Mouse (Mus musculus) heart, embryonic 11.5 days (tissue): ENCODE measurements around the gene Cst12. TPM values are rescaled to one million over a fixed set of nuclear protein-coding genes. Genes with fewer than 3 reads are reported as not detected.
"Not testable (repeated sequence)": the region's sequence is repeated elsewhere in the genome, so short reads cannot be mapped to it uniquely, and the experiment has no call there.

Experiments
- ATAC-seq: fragments of 200-750 bp; cut with Nextera tagmentation; replicated peaks from 2 replicates; pipeline ENCODE4 v1.8.0; 2017; ENCODE audit warnings: moderate library complexity; ENCODE audit not compliant: insufficient number of reproducible peaks, low FRiP score, low TSS enrichment
- H3K27ac ChIP-seq: fragments of 300-500 bp; sonication (generic); 2 replicates; pipeline ENCODE4 v1.5.1; 2014; ENCODE audit warnings: mild to moderate bottlenecking, low read depth, low read length
- H3K27me3 ChIP-seq: fragments of 300-500 bp; sonication (generic); 2 replicates; pipeline ENCODE4 v1.6.1; 2014; ENCODE audit warnings: mild to moderate bottlenecking, low read length, mixed read lengths; ENCODE audit not compliant: control insufficient read depth, insufficient read depth
- H3K36me3 ChIP-seq: fragments of 300-500 bp; sonication (generic); 2 replicates; pipeline ENCODE4 v1.6.1; 2014; ENCODE audit warnings: mild to moderate bottlenecking, low read length, moderate library complexity, mixed read lengths; ENCODE audit not compliant: control insufficient read depth, insufficient read depth
- H3K4me1 ChIP-seq: fragments of 300-500 bp; sonication (generic); 2 replicates; pipeline ENCODE4 v1.6.1; 2014; ENCODE audit warnings: low read length; ENCODE audit not compliant: control insufficient read depth, insufficient read depth
- H3K4me2 ChIP-seq: fragments of 300-500 bp; sonication (generic); 2 replicates; pipeline ENCODE4 v1.6.1; 2014; ENCODE audit warnings: mild to moderate bottlenecking, moderate library complexity
- H3K4me3 ChIP-seq: fragments of 300-500 bp; sonication (generic); 2 replicates; pipeline ENCODE4 v1.5.1; 2014; ENCODE audit warnings: low read depth, low read length
- H3K9ac ChIP-seq: fragments of 300-500 bp; sonication (generic); 2 replicates; pipeline ENCODE4 v1.6.1; 2014; ENCODE audit warnings: mild to moderate bottlenecking, low read depth, low read length, moderate library complexity
- H3K9me3 ChIP-seq: fragments of 300-500 bp; sonication (generic); replicated peaks from 2 replicates; pipeline ENCODE4 v1.6.1; 2016; ENCODE audit warnings: low read length; ENCODE audit not compliant: control insufficient read depth
- WGBS: fragments of 180-500 bp; shearing (Covaris S2); extraction: QIAGEN DNeasy Blood & Tissue Kit; methylation state at CpG from one replicate; pipeline ENCODE4 v1.1.7; 2014; ENCODE audit not compliant: insufficient replicate concordance; 5-methylcytosine and 5-hydroxymethylcytosine counted together
- polyA plus RNA-seq: library from polyadenylated mRNA; unstranded; fragments of >200 nt; fragmentation: Nextera tagmentation; extraction: Ambion mirVana; gene quantifications from 2 replicates; pipeline ENCODE4 v1.2.1, GENCODE M21; 2014

The Cst12 gene
- polyA plus RNA-seq, result not detected in 2 replicates

DNA sequence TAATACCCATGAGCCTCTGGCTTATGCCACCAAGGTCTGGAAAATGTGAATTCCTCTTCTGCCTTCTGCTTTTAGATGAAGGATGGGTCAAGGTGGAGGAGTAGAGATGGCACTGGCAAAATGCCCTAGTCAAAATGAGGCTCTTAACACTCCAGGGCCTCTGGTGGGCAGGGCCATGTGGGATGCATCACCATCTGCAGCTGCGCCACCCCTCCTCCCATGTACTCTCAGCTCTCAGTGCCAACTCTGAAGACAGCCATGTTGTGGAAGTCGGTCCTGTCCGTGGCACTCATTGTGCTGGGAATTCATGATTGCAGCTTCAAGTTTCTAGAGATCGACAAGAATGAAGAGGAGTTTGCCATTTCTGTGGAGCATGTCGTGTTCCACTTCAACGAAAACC lies at the start of gene Cst12:
TSS of gene Cst12 (plus strand) at position 220 of the 400 bp plus-strand sequence.
- Histone ChIP-seq H3K9me3 (no peaks in the 10 kb centered on the region), H3K4me2 (no peak within 1 kb of the TSS), H3K4me3 (no peak within 1 kb of the TSS), H3K4me1 (no peaks in the 10 kb centered on the region), H3K27me3 (no peaks in the 10 kb centered on the region), H3K36me3 (no peaks in the 10 kb centered on the region), H3K27ac (no peak within 1 kb of the TSS), H3K9ac (no peak within 1 kb of the TSS)
- ATAC-seq, result no peak
- 88% methylated on average over 6 of the region's 6 CpGs for WGBS

DNA sequence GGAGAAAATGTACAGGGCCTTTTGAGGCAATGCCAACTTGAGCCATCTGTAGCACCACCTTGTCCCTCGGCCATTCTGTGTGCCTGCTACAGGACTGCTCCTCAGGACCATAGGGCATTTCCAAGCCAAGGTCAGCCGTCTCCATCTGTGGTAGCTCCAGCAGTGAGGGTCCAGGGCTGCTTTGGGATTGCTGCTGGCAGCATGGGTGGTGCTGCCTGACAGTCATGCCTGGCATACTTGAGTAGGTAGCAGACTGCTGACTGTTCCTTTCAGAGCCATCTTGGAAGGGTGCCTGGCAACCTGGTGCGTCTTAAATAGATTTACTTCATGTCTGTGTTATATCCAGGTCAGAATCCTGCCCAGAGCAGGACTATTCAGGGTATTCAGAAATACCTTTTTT lies 46.2 kb upstream of the Cst12 start:
- ATAC-seq, result no peak
- 77% methylated on average over 3 of the region's 3 CpGs for WGBS

DNA sequence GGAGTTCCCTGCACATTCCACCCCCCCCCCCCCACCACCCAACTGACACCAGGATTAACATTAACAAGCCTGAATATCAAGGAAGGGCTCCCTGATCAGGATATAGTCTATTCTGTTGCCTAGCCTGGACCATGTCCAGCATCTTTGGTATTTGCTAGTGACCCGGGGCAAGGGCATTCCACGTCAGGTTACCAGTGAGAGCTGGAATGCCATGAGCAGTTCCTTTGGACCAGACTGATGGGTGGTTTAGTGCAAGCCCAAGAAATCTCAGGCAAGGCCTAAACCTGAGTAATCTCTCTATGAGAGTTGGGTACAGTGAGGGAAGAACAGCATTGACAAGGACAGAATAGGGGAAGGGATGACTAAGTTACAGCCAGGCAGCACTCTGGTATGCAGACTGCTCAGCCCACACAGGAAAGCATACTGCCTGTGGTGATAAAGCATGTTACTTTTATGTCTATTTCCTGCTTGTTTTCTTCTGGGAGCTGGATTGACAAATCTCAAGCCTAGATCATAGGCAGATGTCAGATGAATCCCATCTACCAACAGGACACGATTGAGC lies 45.2 kb upstream of the Cst12 start:
- Histone ChIP-seq H3K4me3 (no peak overlapping the region), H3K27ac (no peak overlapping the region), H3K9me3 (no peaks in the 10 kb centered on the region), H3K4me2 (no peak overlapping the region), H3K9ac (no peak overlapping the region), H3K27me3 (no peaks in the 10 kb centered on the region), H3K36me3 (no peaks in the 10 kb centered on the region), H3K4me1 (no peaks in the 10 kb centered on the region)
- ATAC-seq, result no peak
- 73% methylated on average over 3 of the region's 3 CpGs for WGBS

More for the DNA sequence above, 46.2 kb upstream of the Cst12 start:
- no peaks in the 10 kb centered on the region for H3K4me1 ChIP-seq
- H3K27ac ChIP-seq, result no peak overlapping the region
- H3K36me3 ChIP-seq, result no peaks in the 10 kb centered on the region
- no peaks in the 10 kb centered on the region for H3K27me3 ChIP-seq
- H3K4me2 ChIP-seq, result no peak overlapping the region
- no peak overlapping the region for H3K4me3 ChIP-seq
- no peak overlapping the region for H3K9ac ChIP-seq
- no peaks in the 10 kb centered on the region for H3K9me3 ChIP-seq

DNA sequence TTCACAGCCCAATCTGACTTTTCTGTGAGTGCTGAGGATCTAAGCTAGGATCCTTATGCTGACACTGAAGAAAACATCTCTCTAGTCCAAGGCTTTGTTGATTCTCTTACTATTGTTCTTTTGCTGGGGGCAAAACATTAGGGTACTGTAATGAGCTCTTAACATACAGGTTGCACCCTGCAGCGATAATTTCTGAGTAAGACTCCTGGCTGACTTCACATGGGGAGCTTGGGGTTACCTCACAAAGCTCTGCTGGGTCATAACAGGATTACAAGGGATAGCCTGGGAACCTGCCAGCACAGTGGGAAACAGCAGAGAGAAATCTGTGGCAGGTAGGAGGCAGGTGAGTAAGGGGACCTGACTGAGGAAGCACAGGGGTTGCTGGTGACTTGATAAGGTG lies 39.1 kb upstream of the Cst12 start, which contains the start of gene Cstl1:
TSS of gene Cstl1 (plus strand) at position 301 of the 400 bp plus-strand sequence.
- 68% methylated on average over 1 of the region's 1 CpGs for WGBS
- Histone ChIP-seq H3K27me3 (no peaks in the 10 kb centered on the region), H3K4me2 (no peak within 1 kb of the TSS), H3K9me3 (no peaks in the 10 kb centered on the region), H3K4me3 (no peak within 1 kb of the TSS), H3K4me1 (no peaks in the 10 kb centered on the region), H3K9ac (no peak within 1 kb of the TSS), H3K36me3 (no peaks in the 10 kb centered on the region), H3K27ac (no peak within 1 kb of the TSS)
- no peak for ATAC-seq

DNA sequence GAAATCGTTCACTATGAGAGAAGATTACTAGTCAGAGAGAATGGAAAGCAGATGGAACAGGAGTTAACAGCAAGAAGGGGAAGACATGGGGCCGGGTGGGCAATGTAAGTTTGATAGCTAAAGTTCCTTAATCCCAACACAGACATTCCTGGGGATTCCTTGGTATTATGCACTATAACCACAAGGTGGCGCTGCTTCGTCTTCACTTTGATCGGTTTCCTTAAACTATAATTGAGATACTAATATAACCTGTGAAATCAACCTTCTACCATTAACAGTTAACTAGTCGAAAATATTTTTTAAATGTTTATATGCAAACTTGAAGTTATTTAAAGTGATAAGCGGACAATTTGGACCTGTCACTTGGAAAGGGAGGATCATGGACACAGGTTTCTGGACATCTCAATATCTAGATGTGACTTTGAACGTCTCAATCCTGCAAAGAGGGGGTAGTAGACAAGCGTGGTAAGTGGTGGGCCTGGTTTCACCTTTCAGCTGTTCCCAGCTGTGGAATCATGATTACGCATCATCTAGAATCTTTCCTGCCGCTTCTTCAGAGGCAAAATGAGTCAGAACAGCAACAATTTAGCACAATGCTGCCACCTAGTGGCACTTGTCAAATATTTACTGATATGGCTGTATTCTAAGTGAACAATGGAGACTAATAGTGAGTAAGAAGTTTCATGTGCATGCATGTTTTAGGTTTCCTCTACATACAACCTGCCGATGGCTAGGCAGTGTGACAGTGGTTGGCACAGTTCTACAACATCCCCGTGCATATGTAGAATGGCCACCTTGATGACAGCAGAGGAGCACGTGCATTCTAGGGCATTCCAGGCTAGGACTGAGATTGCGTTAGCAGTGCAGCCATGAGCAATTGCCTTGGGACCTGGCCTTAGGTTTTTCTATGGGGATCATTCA lies 37.0 kb upstream of the Cst12 start:
- Histone ChIP-seq H3K4me3 (peak overlapping the region; percentile 28; the same call in 1 of the 2 replicates), H3K9me3 (no peaks in the 10 kb centered on the region), H3K4me1 (no peaks in the 10 kb centered on the region), H3K27ac (no peak overlapping the region), H3K9ac (no peak overlapping the region), H3K27me3 (no peaks in the 10 kb centered on the region), H3K4me2 (peak overlapping the region; percentile 73), H3K36me3 (no peaks in the 10 kb centered on the region)
- WGBS, result 18% methylated on average over 15 of the region's 15 CpGs
- no peak for ATAC-seq

DNA sequence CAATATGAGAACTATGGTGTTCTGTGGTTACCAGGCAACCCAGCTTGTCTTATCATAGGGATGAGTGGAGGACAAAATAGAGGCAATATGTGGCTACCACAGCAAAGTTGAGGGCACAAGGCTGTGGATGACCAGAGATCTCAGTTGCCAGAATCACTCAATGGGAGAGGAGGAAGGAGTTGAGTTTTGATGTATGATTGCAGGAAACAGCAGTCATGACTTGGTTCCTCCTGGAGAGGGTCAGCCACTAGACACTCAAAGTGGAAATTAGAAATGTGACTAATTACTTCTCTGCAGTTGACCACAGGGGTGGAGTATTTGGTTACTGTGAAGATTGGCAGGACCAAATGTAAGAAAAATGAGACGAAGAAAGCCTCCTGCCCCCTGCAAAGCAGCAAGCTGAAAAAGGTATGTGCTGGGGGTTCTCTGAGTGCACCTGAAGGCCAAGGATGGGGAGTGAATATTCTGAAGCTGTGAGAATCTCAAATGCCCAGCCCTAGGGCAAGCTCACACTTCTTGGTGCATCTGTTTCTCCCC lies 34.8 kb upstream of the Cst12 start:
- H3K9ac ChIP-seq, result no peak overlapping the region
- no peak overlapping the region for H3K4me3 ChIP-seq
- 68% methylated on average over 1 of the region's 1 CpGs for WGBS
- no peak for ATAC-seq
- no peaks in the 10 kb centered on the region for H3K4me1 ChIP-seq
- H3K27me3 ChIP-seq, result no peaks in the 10 kb centered on the region
- H3K4me2 ChIP-seq, result no peak overlapping the region
- no peak overlapping the region for H3K27ac ChIP-seq
- no peaks in the 10 kb centered on the region for H3K9me3 ChIP-seq
- H3K36me3 ChIP-seq, result no peaks in the 10 kb centered on the region

DNA sequence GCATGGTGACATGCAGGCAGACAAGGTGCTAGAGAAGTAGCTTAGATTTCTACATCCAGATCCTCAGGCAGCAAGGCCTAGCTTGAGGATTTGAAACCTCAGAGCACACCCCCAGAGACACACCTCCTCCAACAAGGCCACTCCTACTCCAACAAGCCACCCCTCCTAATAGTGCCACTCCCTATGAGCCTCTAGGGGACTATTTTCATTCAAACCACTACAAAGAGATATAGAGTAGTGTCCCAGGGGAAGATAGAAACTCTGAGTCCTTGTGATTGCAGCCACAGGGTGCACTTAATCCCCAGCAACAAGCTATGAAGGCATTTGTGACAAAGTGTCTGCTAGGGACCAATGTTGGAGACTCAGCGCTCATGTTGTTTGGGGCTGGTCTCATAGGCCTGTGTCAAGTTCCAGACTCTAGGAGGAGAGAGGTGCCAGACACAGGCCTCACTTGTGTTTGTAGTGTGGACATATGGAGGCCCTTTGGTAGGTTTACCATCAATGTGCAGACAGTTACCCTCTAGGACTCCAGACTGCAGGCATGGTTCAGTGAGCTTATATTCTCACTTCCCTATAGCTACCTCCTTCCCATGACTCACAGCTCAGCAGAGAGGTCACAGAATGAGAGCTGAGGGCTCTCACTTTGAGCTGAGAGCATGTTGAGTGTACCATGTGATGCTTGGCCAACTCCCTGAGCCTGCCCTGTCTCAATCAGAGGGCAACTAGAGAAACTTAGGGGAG lies 25.3 kb upstream of the Cst12 start:
- Histone ChIP-seq H3K9ac (no peak overlapping the region), H3K36me3 (no peaks in the 10 kb centered on the region), H3K9me3 (no peaks in the 10 kb centered on the region), H3K4me3 (no peak overlapping the region), H3K27ac (no peak overlapping the region), H3K4me1 (no peaks in the 10 kb centered on the region), H3K27me3 (no peaks in the 10 kb centered on the region), H3K4me2 (no peak overlapping the region)
- 87% methylated on average over 1 of the region's 1 CpGs for WGBS
- no peak for ATAC-seq

DNA sequence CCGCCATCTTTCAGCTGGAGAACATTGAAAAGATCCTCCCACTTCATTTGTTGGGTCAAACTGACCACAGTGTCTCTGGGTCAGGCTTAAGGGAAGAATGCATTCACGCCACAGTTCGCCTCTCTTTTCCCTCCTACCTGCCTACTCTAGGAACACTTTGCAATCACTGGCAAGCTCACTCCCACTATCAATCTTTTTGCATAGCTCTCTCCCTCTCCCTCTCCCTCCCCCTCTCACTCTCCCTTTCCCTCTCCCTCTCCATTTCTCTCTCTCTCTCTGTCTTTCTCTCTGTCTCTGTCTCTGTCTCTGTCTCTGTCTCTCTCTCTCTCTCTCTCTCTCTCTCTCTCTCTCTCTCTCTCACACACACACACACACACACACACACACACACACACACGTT lies 17.8 kb upstream of the Cst12 start, which contains the start of gene Cst11:
TSS of gene Cst11 (minus strand) at position 101 of the 400 bp plus-strand sequence.
- not testable (repeated sequence) for H3K27ac ChIP-seq, H3K27me3 ChIP-seq, H3K9me3 ChIP-seq, H3K36me3 ChIP-seq, ATAC-seq, H3K4me3 ChIP-seq, H3K4me2 ChIP-seq, H3K4me1 ChIP-seq, H3K9ac ChIP-seq
- 81% methylated on average over 4 of the region's 4 CpGs for WGBS
